ENCODE assay signal across 8 mouse cellular contexts in the genomic region with DNA sequence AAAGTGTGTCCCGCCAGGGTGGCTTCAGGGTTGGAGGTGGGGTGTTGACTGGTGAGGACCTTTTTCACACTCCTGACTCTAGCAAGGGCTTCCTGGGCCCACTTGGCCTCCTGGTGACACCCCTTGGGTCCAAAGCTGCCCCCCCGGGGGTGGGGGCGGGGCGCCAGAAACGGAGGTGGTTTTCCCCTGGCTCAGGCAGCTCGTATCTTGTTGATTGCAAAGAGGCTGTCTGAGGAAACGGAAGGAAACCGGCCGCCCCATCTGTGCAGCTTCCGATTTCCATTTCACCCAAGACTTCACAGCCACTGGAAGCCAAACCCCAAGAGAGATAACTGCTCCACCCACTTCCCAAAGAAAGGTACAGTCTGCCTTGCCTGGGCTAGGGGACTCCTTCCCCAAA. TPM values are rescaled to one million over a fixed set of nuclear protein-coding genes. Genes with fewer than 3 reads are reported as not detected.
A peak's percentile ranks its signal among the peaks of the same experiment; 100 is the strongest.
DNase-seq lines count a peak whose midpoint lies in the region; ATAC-seq and TF ChIP-seq lines count a peak whose summit lies in the region.
"Had no signal": no experiment of that assay in that cellular context is flagged by ENCODE, and none has a peak within 500 bp of the region (broad histone marks: within the 10 kb centered on the region; RNA-seq: fewer than 3 reads in every experiment).

No protein-coding gene starts in this region.

- H3K4me2 ChIP-seq in CH12.LX (ENCODE audit: insufficient read depth, low read depth, poor library complexity, severe bottlenecking), result peak overlapping the region; percentile 53
- H3K4me2 ChIP-seq in midbrain, embryonic 15.5 days, result no peak overlapping the region

- H3K4me3 ChIP-seq in CH12.LX (replicated peaks in 1 of 3; ENCODE audit: low read depth in 2 of 3, low read length in 2 of 3, poor library complexity in 1 of 3), result peak overlapping the region; percentile 36 to 49 (median 37)
- H3K4me3 ChIP-seq in midbrain, embryonic 15.5 days, result no peak overlapping the region
- H3K4me3 ChIP-seq: erythroblast, embryonic 14.5 days had no signal

- in situ Hi-C loops in CH12.LX (cut with MboI; ENCODE audit: low pct_ligation_motif_present, low pct_unique_long_range_greater_than_20kb, low sequenced_read_pairs), result no loop called here

- dilution Hi-C loops in CH12.LX (cut with MboI; ENCODE audit: extremely low pct_ligation_motif_present, extremely low pct_unique_long_range_greater_than_20kb, low sequenced_read_pairs), result no loop called here

- 61% methylated on average over 10 of the region's 10 CpGs for WGBS in midbrain, embryonic 15.5 days

- H3K27ac ChIP-seq in CH12.LX (ENCODE audit: insufficient read depth, low read depth), result peak overlapping the region; percentile 96
- no peak overlapping the region for H3K27ac ChIP-seq in midbrain, embryonic 15.5 days

- no peaks in the 10 kb centered on the region for H3K36me3 ChIP-seq in CH12.LX (replicated peaks in 1 of 2; ENCODE audit: control insufficient read depth in 1 of 2, insufficient read depth in 1 of 2, low read length in 1 of 2)
- H3K36me3 ChIP-seq in midbrain, embryonic 15.5 days (replicated peaks), result no peaks in the 10 kb centered on the region

- no peak for TF ChIP-seq CTCF in CH12.LX (conservative IDR thresholded peaks at IDR 0.05 in 1 of 2, IDR thresholded peaks at IDR 0.05 in 1 of 2; ENCODE audit: low read depth in 2 of 2, low read length in 2 of 2)

- no peak for TF ChIP-seq POLR2A in CH12.LX (IDR thresholded peaks at IDR 0.05; ENCODE audit: low read depth, low read length)

- peak; percentile 74 for ATAC-seq in activated CD4-positive, CD25-positive, alpha-beta regulatory T cell, adult 4 months
- no peak for ATAC-seq in midbrain, embryonic 15.5 days (replicated peaks)

- peak overlapping the region; percentile 41 for H3K9ac ChIP-seq in CH12.LX (ENCODE audit: insufficient read depth, low read depth)
- H3K9ac ChIP-seq in midbrain, embryonic 15.5 days, result no peak overlapping the region

- no peaks in the 10 kb centered on the region for H3K27me3 ChIP-seq in CH12.LX (replicated peaks)
- no peaks in the 10 kb centered on the region for H3K27me3 ChIP-seq in midbrain, embryonic 15.5 days (replicated peaks)

- peak; percentile 74 for DNase-seq in CH12.LX (ENCODE audit: extremely low read depth)
- peak; percentile 50 for DNase-seq in lung, postnatal 10 days
- DNase-seq in spleen, postnatal 4 days (ENCODE audit: low spot score in 2 of 2), result peak; percentile 70 to 82
- no peak for DNase-seq in cerebellum, adult 9-11 months
- no peak for DNase-seq in kidney, adult 11 months

- no peak; the same call in 1 of the 2 replicates for TF ChIP-seq EP300 in CH12.LX (IDR thresholded peaks at IDR 0.05; ENCODE audit: low read length)

- no peaks in the 10 kb centered on the region for H3K79me2 ChIP-seq in CH12.LX (replicated peaks; ENCODE audit: control insufficient read depth, extremely low read depth, insufficient read depth, poor library complexity, severe bottlenecking)

- H3K4me1 ChIP-seq in CH12.LX (ENCODE audit: control insufficient read depth in 1 of 2, insufficient read depth in 2 of 2), result peaks cover 30 to 73% of the 10 kb centered on the region in 2 experiments
- H3K4me1 ChIP-seq in midbrain, embryonic 15.5 days, result peaks cover 17% of the 10 kb centered on the region

- no peak for TF ChIP-seq RAD21 in CH12.LX (IDR thresholded peaks at IDR 0.05; ENCODE audit: low read depth, low read length)

- H3K9me3 ChIP-seq in CH12.LX (replicated peaks; ENCODE audit: low read length), result no peaks in the 10 kb centered on the region
- no peaks in the 10 kb centered on the region for H3K9me3 ChIP-seq in midbrain, embryonic 15.5 days

TF ChIP-seq in CH12.LX, 34 proteins besides CTCF, POLR2A, EP300 and RAD21:
- TF ChIP-seq MEF2A (IDR thresholded peaks at IDR 0.05; ENCODE audit: borderline replicate concordance, low read depth, low read length), result peak; percentile 51
- no peak for TF ChIP-seq MYC (IDR thresholded peaks at IDR 0.05; ENCODE audit: low read depth, low read length)
- TF ChIP-seq JUND (conservative IDR thresholded peaks at IDR 0.05; ENCODE audit: low read depth, low read length), result no peak
- TF ChIP-seq JUN (IDR thresholded peaks at IDR 0.05; ENCODE audit: insufficient read depth, low read depth, low read length), result no peak
- TF ChIP-seq MAZ (IDR thresholded peaks at IDR 0.05; ENCODE audit: low read depth, low read length), result peak; percentile 47; the same call in 1 of the 2 replicates
- peak; percentile 63; the same call in 1 of the 2 replicates for TF ChIP-seq TCF12 (IDR thresholded peaks at IDR 0.05; ENCODE audit: low read depth, low read length)
- peak; percentile 21; the same call in 1 of the 2 replicates for TF ChIP-seq HCFC1 (IDR thresholded peaks at IDR 0.05; ENCODE audit: low read depth, low read length)
- 0 out of 2 replicates have a peak, but pooled peaks have one; percentile 37 for TF ChIP-seq TBP (conservative IDR thresholded peaks at IDR 0.05; ENCODE audit: low read depth, low read length)
- TF ChIP-seq E2F4 (IDR thresholded peaks at IDR 0.05; ENCODE audit: insufficient replicate concordance, low read depth, low read length), result no peak
- TF ChIP-seq CHD2 (IDR thresholded peaks at IDR 0.05; ENCODE audit: low read length), result peak; percentile 52
- 0 out of 2 replicates have a peak, but pooled peaks have one; percentile 25 for TF ChIP-seq KAT2A (IDR thresholded peaks at IDR 0.05; ENCODE audit: insufficient replicate concordance, low read length)
- peak; percentile 54 for TF ChIP-seq ELF1 (IDR thresholded peaks at IDR 0.05; ENCODE audit: low read depth, low read length)
- TF ChIP-seq ETS1 (conservative IDR thresholded peaks at IDR 0.05; ENCODE audit: low read depth, low read length), result peak; percentile 40
- TF ChIP-seq USF1 (IDR thresholded peaks at IDR 0.05; ENCODE audit: low read depth, low read length), result no peak
- no peak for TF ChIP-seq BHLHE40 (IDR thresholded peaks at IDR 0.05; ENCODE audit: low read depth, low read length)
- peak; percentile 61; the same call in 1 of the 2 replicates for TF ChIP-seq IRF4 (IDR thresholded peaks at IDR 0.05; ENCODE audit: low read depth, low read length)

RNA-seq across cellular contexts. Expression of gene Rab44, which starts 58.1 kb away (rescaled TPM):
- total RNA-seq in CH12.LX (2012; rRNA removed) (0.17 and 0.34 TPM in 2 replicates), CH12.LX (2014; rRNA removed) (0.12 TPM in 1 of 2 replicates, not detected in the other)
- polyA plus RNA-seq in CH12.LX (2012; ENCODE audit: insufficient read length, low read depth), result 0.30 TPM in 1 of 2 replicates, not detected in the other
- polyA plus RNA-seq in activated CD4-positive, CD25-positive, alpha-beta regulatory T cell, adult 4 months (2017; shearing (Covaris generic)), result not detected
- polyA plus RNA-seq in midbrain, embryonic 15.5 days (2015; fragmentation: Nextera tagmentation; extraction: Ambion mirVana), result 0.15 TPM in 1 of 2 replicates, not detected in the other

Comparison
In these comparisons a context has a peak if more than half of its experiments do, and no peak if none do; other contexts are left out.
1. DNase-seq: peak in CH12.LX (single experiment), lung, postnatal 10 days (single experiment) and spleen, postnatal 4 days (2 of 2); none in cerebellum, adult 9-11 months (single experiment) and kidney, adult 11 months (single experiment).